Mouse (Mus musculus) hindbrain, postnatal 0 days (tissue): ENCODE results near the gene 4430402I18Rik. TPM values are rescaled to one million over a fixed set of nuclear protein-coding genes. Genes with fewer than 3 reads are reported as not detected.
A peak's percentile ranks its signal among the peaks of the same experiment; 100 is the strongest.

ENCODE experiments used
- ATAC-seq: fragments of 200-750 bp; cut with Nextera tagmentation; 2 replicates; pipeline ENCODE4 v1.8.0; 2017; ENCODE audit warnings: mild to moderate bottlenecking, moderate TSS enrichment, moderate library complexity
- DNase-seq: peaks from one replicate; pipeline ENCODE4 v3.0.0-alpha.2; 2015; ENCODE audit warnings: low spot score
- H3K27ac ChIP-seq: fragments of 300-500 bp; sonication (generic); 2 replicates; pipeline ENCODE4 v1.5.1; 2014; ENCODE audit warnings: mild to moderate bottlenecking
- H3K27me3 ChIP-seq: fragments of 300-500 bp; sonication (generic); 2 replicates; pipeline ENCODE4 v1.6.1; 2014; ENCODE audit warnings: low read length, mixed read lengths; ENCODE audit not compliant: insufficient read depth
- H3K36me3 ChIP-seq: fragments of 300-500 bp; sonication (generic); 2 replicates; pipeline ENCODE4 v1.6.1; 2014; ENCODE audit warnings: low read length, mixed read lengths; ENCODE audit not compliant: insufficient read depth
- H3K4me1 ChIP-seq: fragments of 300-500 bp; sonication (generic); 2 replicates; pipeline ENCODE4 v1.6.1; 2014; ENCODE audit warnings: antibody characterized with exemption, low read length, mixed read lengths; ENCODE audit not compliant: insufficient read depth
- H3K4me2 ChIP-seq: fragments of 300-500 bp; sonication (generic); 2 replicates; pipeline ENCODE4 v1.6.1; 2014; ENCODE audit warnings: low read depth, mild to moderate bottlenecking, low read length, moderate library complexity, mixed read lengths
- H3K4me3 ChIP-seq: fragments of 300-500 bp; sonication (generic); 2 replicates; pipeline ENCODE4 v1.5.1; 2014; ENCODE audit warnings: low read length
- H3K9ac ChIP-seq: fragments of 300-500 bp; sonication (generic); replicated peaks from 2 replicates; pipeline ENCODE4 v1.6.1; 2014; ENCODE audit warnings: mild to moderate bottlenecking, low read length, moderate library complexity, mixed read lengths
- H3K9me3 ChIP-seq: fragments of 300-500 bp; sonication (generic); 2 replicates; pipeline ENCODE4 v1.6.1; 2016; ENCODE audit warnings: low read length, mixed read lengths
- CTCF ChIP-seq: IDR thresholded peaks from 2 replicates; pipeline ENCODE4 v1.5.1; 2016; ENCODE audit warnings: antibody characterized with exemption, control low read depth, low read depth
- WGBS: fragments of 180-500 bp; shearing (Covaris S2); extraction: QIAGEN DNeasy Blood & Tissue Kit; methylation state at CpG from one replicate; pipeline ENCODE4 v1.1.7; 2014; 5-methylcytosine and 5-hydroxymethylcytosine counted together
- polyA plus RNA-seq: library from polyadenylated mRNA; unstranded; fragments of >200 nt; fragmentation: Nextera tagmentation; extraction: Ambion mirVana; gene quantifications from 2 replicates; pipeline ENCODE4 v1.2.1, GENCODE M21; 2015
- total RNA-seq: library from RNA; depleted of rRNA; stranded (reverse); fragments of >200 nt; gene quantifications from 2 replicates; pipeline ENCODE4 v1.2.3, GENCODE M21; 2014

4430402I18Rik gene
- total and polyA plus RNA-seq, 2 experiments from 2014 or later = 1.7 to 2.4 TPM

- no peak for TF ChIP-seq CTCF
- no peak overlapping the region for H3K9ac ChIP-seq
- no peak overlapping the region for H3K4me3 ChIP-seq
- H3K27me3 ChIP-seq = no peaks in the 10 kb centered on the region
- no peak overlapping the region for H3K27ac ChIP-seq
- H3K4me2 ChIP-seq = no peak overlapping the region
- H3K36me3 ChIP-seq = no peaks in the 10 kb centered on the region
- 90% methylated on average over 6 of the region's 6 CpGs for WGBS
- H3K4me1 ChIP-seq = no peaks in the 10 kb centered on the region
- ATAC-seq (no peak), DNase-seq (no peak)
- no peaks in the 10 kb centered on the region for H3K9me3 ChIP-seq
These were observed 98.2 kb downstream of the 4430402I18Rik start for GRCm38 (mm10) chr19:28869251-28869855.

DNA sequence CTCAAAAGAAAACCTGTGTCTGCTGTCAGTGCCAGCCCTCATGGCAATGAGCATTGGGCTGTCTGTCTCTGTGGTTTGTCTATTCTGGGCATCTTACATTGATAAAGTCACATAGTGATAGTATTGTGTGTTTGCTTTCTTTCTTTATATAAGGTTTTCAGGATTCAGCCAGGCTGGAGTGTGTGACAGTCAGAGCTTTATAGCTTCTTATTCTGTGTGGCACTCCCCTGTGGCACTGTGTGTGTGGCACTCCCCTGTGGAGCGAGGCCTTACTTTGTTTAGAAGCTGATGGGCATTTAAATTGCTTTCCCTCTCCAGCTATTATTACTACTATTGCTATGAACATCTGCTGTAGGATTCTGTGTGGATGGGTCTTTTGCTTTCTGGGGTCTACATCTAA is 102.1 kb downstream of the 4430402I18Rik start:
- ATAC-seq (no peak), DNase-seq (peak; percentile 12)
- H3K4me1 ChIP-seq = no peaks in the 10 kb centered on the region
- no peak overlapping the region for H3K4me2 ChIP-seq
- H3K27ac ChIP-seq = no peak overlapping the region
- H3K9me3 ChIP-seq = no peaks in the 10 kb centered on the region
- 65% methylated on average over 1 of the region's 1 CpGs for WGBS
- TF ChIP-seq CTCF = no peak
- H3K27me3 ChIP-seq = no peaks in the 10 kb centered on the region
- H3K4me3 ChIP-seq = no peak overlapping the region
- H3K36me3 ChIP-seq = no peaks in the 10 kb centered on the region
- no peak overlapping the region for H3K9ac ChIP-seq

- no peaks in the 10 kb centered on the region for H3K27me3 ChIP-seq
- ATAC-seq = no peak
- H3K4me2 ChIP-seq = no peak overlapping the region
- TF ChIP-seq CTCF = no peak
- WGBS = 50% methylated on average over 6 of the region's 6 CpGs
- DNase-seq = peak; percentile 17
- H3K27ac ChIP-seq = no peak overlapping the region
- no peaks in the 10 kb centered on the region for H3K4me1 ChIP-seq
- H3K9ac ChIP-seq = no peak overlapping the region
- no peak overlapping the region for H3K4me3 ChIP-seq
- no peaks in the 10 kb centered on the region for H3K9me3 ChIP-seq
- no peaks in the 10 kb centered on the region for H3K36me3 ChIP-seq
These were observed 102.6 kb downstream of the 4430402I18Rik start for GRCm38 (mm10) chr19:28864981-28865380.

DNA sequence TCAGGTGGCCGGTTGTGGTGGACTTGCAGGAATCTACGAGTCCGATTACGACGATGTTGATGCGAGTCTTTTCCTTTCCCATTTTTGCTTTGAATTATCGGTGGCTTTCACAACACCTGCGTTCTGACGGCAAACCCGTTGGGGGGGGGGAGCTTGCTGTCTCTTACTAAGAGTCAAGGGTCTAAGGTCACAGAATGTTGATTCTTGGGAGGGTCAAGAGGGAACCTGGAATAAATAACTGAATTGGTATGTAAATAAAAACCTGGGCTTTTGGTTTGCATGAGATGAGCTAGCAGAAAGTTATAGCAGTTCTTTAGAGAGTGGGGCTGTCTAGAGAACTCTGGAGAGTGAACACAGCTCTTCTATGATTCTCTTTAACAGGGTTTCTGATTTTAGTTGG is 104.0 kb downstream of the 4430402I18Rik start:
- Histone ChIP-seq H3K27ac (no peak overlapping the region), H3K4me2 (no peak overlapping the region), H3K9me3 (no peaks in the 10 kb centered on the region), H3K4me3 (no peak overlapping the region), H3K27me3 (no peaks in the 10 kb centered on the region), H3K9ac (no peak overlapping the region), H3K4me1 (no peaks in the 10 kb centered on the region), H3K36me3 (no peaks in the 10 kb centered on the region)
- TF ChIP-seq CTCF = no peak
- 90% methylated on average over 10 of the region's 10 CpGs for WGBS
- DNase-seq (no peak), ATAC-seq (no peak)

GRCm38 (mm10) chr19:28860246-28860645 is 107.4 kb downstream of the 4430402I18Rik start:
- no peak overlapping the region for H3K4me3 ChIP-seq
- no peaks in the 10 kb centered on the region for H3K27me3 ChIP-seq
- H3K4me2 ChIP-seq = no peak overlapping the region
- H3K36me3 ChIP-seq = no peaks in the 10 kb centered on the region
- no peak for DNase-seq
- no peak overlapping the region for H3K9ac ChIP-seq
- ATAC-seq = no peak
- H3K4me1 ChIP-seq = no peaks in the 10 kb centered on the region
- TF ChIP-seq CTCF = no peak
- H3K9me3 ChIP-seq = no peaks in the 10 kb centered on the region
- H3K27ac ChIP-seq = no peak overlapping the region
- 94% methylated on average over 2 of the region's 2 CpGs for WGBS

DNA sequence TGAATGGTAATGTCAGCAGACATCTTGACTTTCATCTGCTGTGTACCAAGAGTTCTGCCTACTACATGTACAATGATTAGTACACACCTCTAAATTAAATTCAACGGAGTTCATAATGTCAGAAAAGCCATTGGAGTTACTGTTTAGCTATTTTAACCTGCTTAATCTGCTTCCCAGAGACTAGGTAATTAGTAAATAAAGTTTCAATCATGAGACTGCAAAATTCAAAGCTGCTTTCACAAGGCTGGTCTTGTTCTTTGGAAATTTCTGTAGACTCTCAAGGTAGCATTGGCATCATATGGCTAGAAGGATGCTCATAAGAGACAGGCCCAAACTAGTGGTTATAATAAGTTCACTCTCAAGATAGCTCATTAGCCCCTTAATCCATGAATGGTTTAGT is 112.8 kb downstream of the 4430402I18Rik start:
- no peak overlapping the region for H3K9ac ChIP-seq
- DNase-seq = no peak
- WGBS = 78% methylated on average over 1 of the region's 1 CpGs
- no peak overlapping the region for H3K27ac ChIP-seq
- no peaks in the 10 kb centered on the region for H3K4me1 ChIP-seq
- TF ChIP-seq CTCF = no peak
- no peaks in the 10 kb centered on the region for H3K27me3 ChIP-seq
- no peak for ATAC-seq
- H3K9me3 ChIP-seq = no peaks in the 10 kb centered on the region
- no peak overlapping the region for H3K4me2 ChIP-seq
- no peak overlapping the region for H3K4me3 ChIP-seq
- no peaks in the 10 kb centered on the region for H3K36me3 ChIP-seq

DNA sequence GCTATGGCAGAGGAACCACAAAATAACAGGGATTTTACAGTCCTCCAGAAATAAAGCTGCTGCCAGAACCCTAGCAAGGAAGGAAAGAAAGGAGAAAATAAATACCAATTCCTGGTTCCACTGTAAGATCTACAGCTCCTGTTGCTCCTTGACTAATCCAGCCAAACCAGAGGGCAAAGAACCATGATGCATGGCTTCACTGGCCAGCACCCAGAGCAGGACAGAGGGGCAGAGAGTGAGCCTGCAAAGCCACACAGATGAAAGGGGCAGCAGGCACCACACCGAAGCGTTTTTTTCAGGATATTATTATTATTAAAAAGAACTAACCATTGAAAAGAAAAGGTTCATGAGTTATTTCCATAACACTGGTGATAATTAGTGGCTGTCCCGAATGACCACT is 115.6 kb downstream of the 4430402I18Rik start:
- DNase-seq = no peak
- ATAC-seq = no peak
- 90% methylated on average over 3 of the region's 3 CpGs for WGBS
- Histone ChIP-seq H3K27me3 (no peaks in the 10 kb centered on the region), H3K9me3 (no peaks in the 10 kb centered on the region), H3K9ac (no peak overlapping the region), H3K27ac (no peak overlapping the region), H3K4me3 (no peak overlapping the region), H3K4me2 (no peak overlapping the region), H3K4me1 (no peaks in the 10 kb centered on the region), H3K36me3 (no peaks in the 10 kb centered on the region)
- TF ChIP-seq CTCF = no peak
